Mouse (Mus musculus): ENCODE measurements at regions not wholly inside any gene's neighbourhood (a gene's known extent, or its start where the extent isn't known, plus 50 kb on each side); places are given as distances from the start of the nearest gene placed in this dataset.

DNA sequence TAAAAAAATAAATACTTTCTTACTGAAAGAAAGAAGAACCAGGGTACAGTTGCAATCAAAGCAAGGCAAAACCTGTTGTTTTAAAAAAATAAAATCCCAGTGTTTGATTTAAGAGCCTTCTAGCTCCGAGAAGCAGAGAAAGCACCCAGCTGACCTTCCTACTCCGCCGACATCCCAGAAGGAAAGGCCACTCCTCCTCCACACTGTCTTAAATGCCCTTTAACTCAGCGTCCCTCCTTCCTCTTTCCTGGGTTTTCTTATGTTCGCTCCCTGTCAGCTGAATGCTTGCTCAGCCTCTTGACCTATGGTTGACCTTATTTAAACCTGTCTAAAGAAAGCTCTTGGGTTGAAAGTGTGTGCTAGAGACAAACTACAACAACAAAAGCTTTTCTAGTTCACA, 79.1 kb downstream of the Sptssa start:
- in situ Hi-C loops (cut with MboI; ENCODE audit: low sequenced_read_pairs) = no loop called here

DNA sequence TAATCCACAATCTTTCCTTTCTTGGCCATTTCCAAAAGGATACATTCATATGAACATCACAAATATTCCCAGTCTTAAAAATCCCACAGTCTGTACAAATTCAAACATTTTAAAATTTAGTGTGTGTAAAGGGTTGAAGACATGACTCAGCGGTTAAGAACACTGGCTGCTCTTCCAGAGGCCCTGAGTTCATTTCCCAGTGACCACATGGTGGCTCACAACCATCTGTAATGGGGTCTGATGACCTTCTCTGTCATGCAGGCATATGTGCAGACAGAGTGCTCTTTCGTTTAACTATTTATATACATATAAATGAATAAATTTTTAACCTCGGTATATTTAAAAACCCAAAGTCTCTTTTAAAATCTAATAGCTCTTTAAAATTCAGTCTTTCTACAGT, 79.6 kb downstream of the Sptssa start:
- in situ Hi-C loops (cut with MboI; ENCODE audit: low sequenced_read_pairs) = no loop called here

- in situ Hi-C loops (cut with MboI; ENCODE audit: low sequenced_read_pairs) = no loop called here
Observed at GRCm38 (mm10) chr12:54572866-54573265, 83.5 kb downstream of the Sptssa start.

- in situ Hi-C loops (cut with MboI; ENCODE audit: low sequenced_read_pairs) = no loop called here
Observed at GRCm38 (mm10) chr12:54568078-54568931, 88.1 kb downstream of the Sptssa start.

GRCm38 (mm10) chr12:54567426-54567790, 89.0 kb downstream of the Sptssa start:
- in situ Hi-C loops (cut with MboI; ENCODE audit: low sequenced_read_pairs) = no loop called here

DNA sequence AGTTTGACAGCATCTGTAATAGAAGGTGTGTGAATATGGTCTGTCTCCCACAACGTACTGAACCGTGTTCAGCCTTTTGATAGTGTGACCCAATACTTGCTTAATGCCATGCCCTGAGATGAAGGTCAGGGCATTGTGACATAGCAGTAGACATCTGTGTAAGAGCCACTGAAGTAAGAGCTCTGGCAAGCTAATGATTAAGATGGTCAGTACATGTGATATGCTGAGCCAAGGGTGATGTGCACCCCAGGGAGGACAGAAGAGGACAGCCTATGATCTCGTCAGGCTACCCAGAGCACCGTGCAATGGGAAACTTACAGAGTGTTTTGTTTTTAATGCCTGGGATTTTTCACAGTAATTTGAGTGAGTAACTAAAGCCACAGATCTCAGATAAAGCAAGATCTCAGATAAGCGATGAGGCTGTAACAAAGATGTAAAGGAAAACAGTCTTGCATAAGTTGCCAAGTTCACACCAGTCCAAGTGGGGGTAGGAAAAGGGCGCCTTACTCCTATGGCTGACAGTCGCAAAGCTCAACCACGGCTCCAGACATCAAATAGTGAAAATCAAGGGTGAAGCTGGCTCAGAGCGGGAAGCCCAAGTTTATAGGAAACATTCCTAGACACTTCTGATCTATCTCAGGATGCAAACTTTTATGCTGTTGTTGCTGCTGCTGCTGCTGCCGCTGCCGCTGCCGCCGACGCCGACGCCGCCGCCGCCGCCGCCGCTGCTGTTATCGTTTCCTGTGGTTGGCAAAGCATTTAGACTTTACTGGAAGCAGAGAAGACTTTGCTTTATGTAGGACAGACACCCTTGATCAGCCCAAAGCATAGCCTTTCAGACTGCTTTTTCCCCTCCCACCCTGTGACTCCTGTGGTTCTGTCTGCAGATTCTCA, 89.6 kb downstream of the Sptssa start:
- in situ Hi-C loops (cut with MboI; ENCODE audit: low sequenced_read_pairs) = no loop called here

DNA sequence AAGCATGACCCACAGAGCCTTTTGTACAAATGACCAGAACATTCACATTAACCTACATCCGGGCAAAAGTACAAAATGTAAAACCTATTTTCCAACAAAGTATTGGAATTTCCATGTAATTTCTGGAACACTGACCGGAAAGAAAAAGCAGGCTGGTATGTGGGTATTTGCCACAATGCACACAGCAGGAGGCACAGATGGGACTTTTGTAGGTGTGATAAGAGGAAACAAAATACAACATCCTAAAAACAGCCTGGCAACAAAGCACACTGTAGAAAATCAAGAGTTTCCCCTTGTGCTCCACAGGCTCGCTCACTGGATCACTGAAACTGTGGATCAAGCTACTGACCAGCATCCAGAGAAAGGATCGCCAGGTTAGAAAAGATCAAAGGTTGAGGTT, 94.4 kb downstream of the Sptssa start:
- in situ Hi-C loops (cut with MboI; ENCODE audit: low sequenced_read_pairs) = no loop called here

GRCm38 (mm10) chr12:54558106-54558505, 98.3 kb downstream of the Sptssa start:
- in situ Hi-C loops (cut with MboI; ENCODE audit: low sequenced_read_pairs) = loop anchor here (10.0 kb wide), 1 partner anchor 1643 kb away; no protein-coding TSS in a partner anchor

GRCm38 (mm10) chr12:54549659-54550058, 106.7 kb downstream of the Sptssa start:
- in situ Hi-C loops (cut with MboI; ENCODE audit: low sequenced_read_pairs) = loop anchor here (10.0 kb wide), 1 partner anchor 1635 kb away; no protein-coding TSS in a partner anchor

DNA sequence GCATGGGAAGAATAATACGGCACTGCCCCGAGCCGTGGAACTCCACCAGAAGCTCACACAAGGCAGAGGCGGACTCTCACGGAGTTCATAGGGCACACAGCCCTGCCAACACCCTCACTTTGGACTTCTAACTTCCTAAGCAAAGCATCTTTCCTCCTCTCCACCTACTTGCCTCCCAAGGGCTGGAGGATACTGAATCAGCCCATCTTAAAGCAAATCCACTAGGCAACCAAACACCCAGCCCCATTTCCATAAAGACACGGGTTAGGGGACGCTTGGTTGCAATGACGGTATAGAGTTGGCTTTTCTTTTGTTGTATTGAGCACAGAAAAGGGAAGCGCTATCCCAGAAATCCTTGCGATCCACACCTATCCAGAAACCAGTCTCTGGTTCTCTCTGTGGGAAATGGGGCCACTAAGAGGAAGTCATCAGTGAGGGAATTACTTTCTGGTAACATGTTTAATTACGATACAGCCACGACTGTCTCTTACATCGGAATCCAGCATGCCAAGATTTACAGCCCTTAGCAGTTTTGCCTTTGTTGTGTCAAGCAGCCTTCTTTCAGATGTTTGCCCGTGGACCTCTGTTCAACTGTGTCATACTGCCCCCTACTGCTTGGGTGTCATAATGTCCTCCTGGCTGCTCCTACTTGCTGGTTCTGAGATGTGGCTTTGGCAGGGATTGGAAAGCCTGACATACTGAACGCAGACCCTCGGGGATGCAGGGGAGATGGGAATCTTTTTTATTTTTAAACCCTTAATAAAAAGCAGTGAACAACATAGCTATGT, 110.4 kb downstream of the Sptssa start:
- in situ Hi-C loops (cut with MboI; ENCODE audit: low sequenced_read_pairs) = no loop called here

GRCm38 (mm10) chr12:54538320-54538705, 118.1 kb downstream of the Sptssa start:
- in situ Hi-C loops (cut with MboI; ENCODE audit: low sequenced_read_pairs) = no loop called here

GRCm38 (mm10) chr12:54537690-54538319, 118.6 kb downstream of the Sptssa start:
- in situ Hi-C loops (cut with MboI; ENCODE audit: low sequenced_read_pairs) = no loop called here

DNA sequence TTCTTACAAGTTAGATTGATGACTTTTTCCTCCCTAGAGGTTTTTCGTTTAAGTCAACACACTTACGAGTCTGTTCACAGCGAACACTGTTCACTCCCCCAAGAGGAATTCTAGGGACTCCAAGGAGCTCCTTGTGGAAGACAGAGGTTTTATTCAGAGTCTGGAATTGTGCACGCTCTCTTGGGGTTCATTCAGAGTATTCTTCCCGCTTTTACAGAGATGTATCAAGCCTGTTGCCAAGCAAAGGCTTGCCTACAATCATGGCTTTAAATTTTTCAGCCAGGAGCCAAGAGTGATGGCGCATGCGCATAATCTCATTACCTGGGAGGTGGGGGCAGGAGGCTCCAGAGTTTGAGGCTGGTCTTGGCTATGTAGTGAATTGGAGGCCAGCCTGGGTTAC, 119.4 kb downstream of the Sptssa start:
- in situ Hi-C loops (cut with MboI; ENCODE audit: low sequenced_read_pairs) = no loop called here

GRCm38 (mm10) chr12:54535556-54536516, 120.5 kb downstream of the Sptssa start:
- in situ Hi-C loops (cut with MboI; ENCODE audit: low sequenced_read_pairs) = no loop called here

DNA sequence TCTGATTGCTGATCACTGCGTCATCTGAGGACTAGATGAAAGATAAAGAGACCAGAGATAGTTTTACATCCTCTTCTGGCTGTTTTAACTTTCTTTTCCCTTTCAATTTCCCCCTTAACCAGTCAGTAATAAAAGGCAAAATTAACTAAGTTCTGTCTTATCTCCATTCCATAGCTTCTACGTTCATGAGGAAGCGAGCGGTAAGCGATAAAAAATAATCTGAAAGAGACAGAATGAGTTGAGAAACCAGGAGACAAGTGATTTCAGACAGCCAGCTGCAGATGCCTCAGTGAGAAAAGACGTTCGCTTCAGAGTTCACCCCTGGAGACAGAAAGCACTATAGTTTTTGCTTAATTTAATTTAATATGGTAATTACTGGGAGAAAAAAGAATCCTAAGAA, 121.5 kb downstream of the Sptssa start:
- in situ Hi-C loops (cut with MboI; ENCODE audit: low sequenced_read_pairs) = no loop called here

- in situ Hi-C loops (cut with MboI; ENCODE audit: low sequenced_read_pairs) = no loop called here
Observed at GRCm38 (mm10) chr12:54533134-54533533, 123.2 kb downstream of the Sptssa start.

GRCm38 (mm10) chr12:54532062-54532461, 124.3 kb downstream of the Sptssa start:
- in situ Hi-C loops (cut with MboI; ENCODE audit: low sequenced_read_pairs) = no loop called here

GRCm38 (mm10) chr12:54528046-54528445, 128.3 kb downstream of the Sptssa start:
- in situ Hi-C loops (cut with MboI; ENCODE audit: low sequenced_read_pairs) = no loop called here

- in situ Hi-C loops (cut with MboI; ENCODE audit: low sequenced_read_pairs) = no loop called here
Observed at GRCm38 (mm10) chr12:54527577-54527976, 128.8 kb downstream of the Sptssa start.
